Mouse (Mus musculus) small intestine, adult 2 months (tissue): Measurements from ENCODE around the gene Dnaaf2.

ENCODE experiments used
- CTCF ChIP-seq: fragments of 200-500 bp; IDR thresholded peaks from 2 replicates; pipeline ENCODE4 v1.5.1; 2012; ENCODE audit warnings: low read depth, mild to moderate bottlenecking, control low read depth, inconsistent platforms, low read length, moderate library complexity, mixed read lengths; ENCODE audit not compliant: insufficient replicate concordance, insufficient read length; ENCODE audit errors: extremely low read depth
- POLR2A ChIP-seq: fragments of 200-500 bp; IDR thresholded peaks from 2 replicates; pipeline ENCODE4 v1.6.1; 2012; ENCODE audit warnings: low read depth, mild to moderate bottlenecking, control low read depth, inconsistent platforms, low read length, moderate library complexity

DNA sequence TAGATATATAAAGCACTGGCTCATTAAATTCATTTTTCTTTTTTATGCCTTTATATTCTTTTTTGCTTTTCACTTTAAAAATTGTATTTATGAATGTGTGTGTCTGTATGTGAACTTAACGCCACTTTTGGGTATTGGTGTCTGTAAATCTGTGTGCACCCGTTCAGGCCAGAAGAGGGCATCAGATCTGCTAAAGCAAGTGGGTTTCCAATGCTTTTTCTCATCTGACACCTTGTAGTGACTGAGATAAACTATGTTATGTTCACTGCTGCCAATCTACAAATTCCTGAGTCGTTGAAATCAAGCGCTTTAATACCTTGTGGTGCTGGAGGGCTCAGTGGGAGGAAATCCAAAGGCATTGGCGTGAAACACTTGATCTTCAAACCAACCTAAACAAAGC, 12.8 kb upstream of the Dnaaf2 start:
- TF ChIP-seq POLR2A (no peak), CTCF (no peak)
